Mouse (Mus musculus) myocyte (in vitro differentiated cells): ENCODE results near the gene Krcc1. TPM values are rescaled to one million over a fixed set of nuclear protein-coding genes. Genes with fewer than 3 reads are reported as not detected.

Experiments
- H3K27me3 ChIP-seq: one replicate; pipeline ENCODE4 v1.6.1; 2011; ENCODE audit not compliant: control insufficient read depth, insufficient read depth, insufficient read length
- H3K36me3 ChIP-seq: one replicate; pipeline ENCODE4 v1.6.1; 2011; ENCODE audit not compliant: control insufficient read depth, insufficient read depth
- H3K4me2 ChIP-seq: one replicate; pipeline ENCODE4 v1.6.1; 2011; ENCODE audit warnings: low read depth, control low read depth
- H3K4me3 ChIP-seq: one replicate; pipeline ENCODE4 v1.5.1; 2011; ENCODE audit warnings: mild to moderate bottlenecking, control low read depth, moderate library complexity
- H3K79me2 ChIP-seq: one replicate; pipeline ENCODE4 v1.6.1; 2011; ENCODE audit not compliant: control insufficient read depth, insufficient read depth
- H3ac ChIP-seq: one replicate; pipeline ENCODE4 v1.6.1; 2011; ENCODE audit not compliant: control insufficient read depth, insufficient read length
- CEBPB ChIP-seq: IDR thresholded peaks from 2 replicates; pipeline ENCODE4 v1.6.1; 2011; ENCODE audit warnings: mild to moderate bottlenecking, moderate library complexity; ENCODE audit not compliant: poor library complexity, insufficient read depth, severe bottlenecking
- E2F4 ChIP-seq: IDR thresholded peaks from one replicate; pipeline ENCODE4 v1.6.1; 2011; ENCODE audit warnings: mild to moderate bottlenecking, control low read depth, moderate library complexity; ENCODE audit not compliant: insufficient read depth
- MAX ChIP-seq: IDR thresholded peaks from one replicate; pipeline ENCODE4 v1.6.1; 2011; ENCODE audit warnings: low read depth, mild to moderate bottlenecking, control low read depth
- MYOD1 ChIP-seq, 3 experiments: IDR thresholded peaks; one replicate each; pipeline ENCODE4 v1.6.1; 2011; ENCODE audit warnings: control low read depth in 2 of 3, low read depth in 2 of 3, mild to moderate bottlenecking in 2 of 3, moderate library complexity in 1 of 3; ENCODE audit not compliant: insufficient read length in 2 of 3, control insufficient read depth in 1 of 3
- MYOG ChIP-seq, 3 experiments: IDR thresholded peaks; one replicate each; pipeline ENCODE4 v1.6.1; 2011; ENCODE audit warnings: control low read depth in 2 of 3, low read depth in 2 of 3, mild to moderate bottlenecking in 2 of 3; ENCODE audit not compliant: insufficient read length in 2 of 3, control insufficient read depth in 1 of 3, insufficient read depth in 1 of 3
- POLR2A ChIP-seq: IDR thresholded peaks from one replicate; pipeline ENCODE4 v1.6.1; 2011; ENCODE audit warnings: low read depth, mild to moderate bottlenecking, control low read depth, moderate library complexity; ENCODE audit not compliant: insufficient read length
- POLR2AphosphoS2 ChIP-seq: IDR thresholded peaks from one replicate; pipeline ENCODE4 v1.6.1; 2011; ENCODE audit warnings: low read depth, control low read depth; ENCODE audit not compliant: insufficient read length
- REST ChIP-seq: IDR thresholded peaks from one replicate; pipeline ENCODE4 v1.6.1; 2011; ENCODE audit warnings: mild to moderate bottlenecking, control low read depth, moderate library complexity; ENCODE audit not compliant: insufficient read depth, insufficient read length
- SRF ChIP-seq: IDR thresholded peaks from one replicate; pipeline ENCODE4 v1.6.1; 2011; ENCODE audit warnings: low read depth; ENCODE audit not compliant: control insufficient read depth, insufficient read length
- TCF12 ChIP-seq: IDR thresholded peaks from one replicate; pipeline ENCODE4 v1.6.1; 2011; ENCODE audit warnings: mild to moderate bottlenecking, control low read depth; ENCODE audit not compliant: poor library complexity, insufficient read depth, severe bottlenecking
- TCF3 ChIP-seq: IDR thresholded peaks from one replicate; pipeline ENCODE4 v1.6.1; 2011; ENCODE audit warnings: low read depth, control low read depth; ENCODE audit not compliant: insufficient read length
- USF1 ChIP-seq: IDR thresholded peaks from one replicate; pipeline ENCODE4 v1.6.1; 2011; ENCODE audit warnings: low read depth, mild to moderate bottlenecking, control low read depth, moderate library complexity
- polyA plus RNA-seq: library from polyadenylated mRNA; unstranded; fragments of >200 nt; fragmentation: generic; extraction: Trizol; gene quantifications from one replicate; pipeline ENCODE4 v1.2.1, GENCODE M21; 2012; ENCODE audit warnings: missing spikeins

Krcc1 gene
- polyA plus RNA-seq, 1 experiment: 18.6 TPM

GRCm38 (mm10) chr6:71242811-71243210 is 28.7 kb upstream of the Krcc1 start:
- no peak overlapping the region for H3ac ChIP-seq
- TF ChIP-seq CEBPB: no peak
- TF ChIP-seq REST: no peak
- TF ChIP-seq E2F4: no peak
- TF ChIP-seq POLR2A: no peak
- no peak overlapping the region for H3K4me2 ChIP-seq
- H3K4me3 ChIP-seq: no peak overlapping the region
- H3K36me3 ChIP-seq: no peaks in the 10 kb centered on the region
- no peaks in the 10 kb centered on the region for H3K27me3 ChIP-seq
- peaks cover 6% of the 10 kb centered on the region for H3K79me2 ChIP-seq

DNA sequence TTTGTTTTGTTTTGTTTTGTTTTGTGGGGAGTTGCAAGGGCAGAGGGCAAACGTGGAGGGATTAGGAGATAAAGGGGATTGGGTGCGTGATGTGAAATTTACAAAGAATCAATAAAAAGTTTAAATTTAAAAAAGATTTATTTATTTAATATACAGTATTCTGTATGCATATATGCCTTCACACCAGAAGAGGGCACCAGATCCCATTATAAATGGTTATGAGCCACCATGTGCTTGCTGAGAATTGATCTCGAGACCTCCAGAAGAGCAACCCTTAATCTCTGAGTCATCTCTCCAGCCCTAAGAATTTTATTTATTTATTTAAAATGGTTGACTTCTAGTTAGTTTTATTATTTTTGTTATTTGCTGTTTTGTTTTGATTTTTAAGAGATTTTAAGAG is 28.2 kb upstream of the Krcc1 start:
- Histone ChIP-seq H3K4me2 (no peak overlapping the region), H3K36me3 (no peaks in the 10 kb centered on the region), H3K79me2 (peaks cover 9% of the 10 kb centered on the region), H3K27me3 (no peaks in the 10 kb centered on the region), H3ac (no peak overlapping the region), H3K4me3 (no peak overlapping the region)
- TF ChIP-seq USF1 (no peak), MAX (no peak), MYOD1 (IDR thresholded peaks at IDR 0.05; ENCODE audit: control insufficient read depth in 1 of 3, insufficient read length in 2 of 3, low read depth in 2 of 3) (no peak), REST (no peak), SRF (no peak), POLR2AphosphoS2 (no peak), MYOG (IDR thresholded peaks at IDR 0.05; ENCODE audit: control insufficient read depth in 1 of 3, insufficient read depth in 1 of 3, insufficient read length in 2 of 3, low read depth in 2 of 3) (no peak), CEBPB (no peak), POLR2A (no peak), TCF12 (no peak), TCF3 (no peak)

DNA sequence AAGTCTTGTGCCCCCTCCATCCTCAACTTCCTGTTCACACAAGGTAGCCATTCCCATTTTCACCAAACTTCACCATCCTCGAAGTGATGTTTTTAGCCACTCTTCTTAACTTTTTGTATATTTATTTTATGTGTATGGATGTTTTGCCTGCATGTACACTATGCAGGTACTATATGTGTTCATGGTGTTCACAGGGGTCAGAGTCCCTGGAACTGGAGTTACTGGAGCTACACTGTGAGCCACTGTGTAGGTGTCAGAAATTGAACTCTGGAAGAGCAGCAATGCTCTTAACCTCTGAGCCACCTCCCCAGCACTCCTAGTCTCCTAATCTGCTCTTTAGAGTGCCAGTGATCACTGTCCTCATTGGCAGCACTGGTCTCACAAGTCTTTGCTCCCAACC is 23.1 kb upstream of the Krcc1 start:
- Histone ChIP-seq H3ac (no peak overlapping the region), H3K4me3 (no peak overlapping the region), H3K36me3 (no peaks in the 10 kb centered on the region), H3K27me3 (no peaks in the 10 kb centered on the region), H3K79me2 (peaks cover 16% of the 10 kb centered on the region), H3K4me2 (no peak overlapping the region)
- TF ChIP-seq REST: no peak
- no peak for TF ChIP-seq TCF12
- TF ChIP-seq MYOD1 (IDR thresholded peaks at IDR 0.05; ENCODE audit: control insufficient read depth in 1 of 3, insufficient read length in 2 of 3, low read depth in 2 of 3): no peak
- TF ChIP-seq SRF: no peak
- no peak for TF ChIP-seq E2F4
- no peak for TF ChIP-seq MYOG (IDR thresholded peaks at IDR 0.05; ENCODE audit: control insufficient read depth in 1 of 3, insufficient read depth in 1 of 3, insufficient read length in 2 of 3, low read depth in 2 of 3)
- no peak for TF ChIP-seq POLR2A
- TF ChIP-seq TCF3: no peak
- TF ChIP-seq CEBPB: no peak

GRCm38 (mm10) chr6:71249615-71250014 is 21.9 kb upstream of the Krcc1 start:
- Histone ChIP-seq H3ac (no peak overlapping the region), H3K79me2 (peaks cover 16% of the 10 kb centered on the region), H3K4me3 (no peak overlapping the region), H3K4me2 (no peak overlapping the region), H3K27me3 (no peaks in the 10 kb centered on the region), H3K36me3 (no peaks in the 10 kb centered on the region)
- TF ChIP-seq TCF3: no peak
- no peak for TF ChIP-seq MYOG (IDR thresholded peaks at IDR 0.05; ENCODE audit: control insufficient read depth in 1 of 3, insufficient read depth in 1 of 3, insufficient read length in 2 of 3, low read depth in 2 of 3)
- no peak for TF ChIP-seq MYOD1 (IDR thresholded peaks at IDR 0.05; ENCODE audit: control insufficient read depth in 1 of 3, insufficient read length in 2 of 3, low read depth in 2 of 3)
- TF ChIP-seq POLR2A: no peak
- no peak for TF ChIP-seq TCF12
- no peak for TF ChIP-seq CEBPB
- no peak for TF ChIP-seq MAX
- no peak for TF ChIP-seq USF1
- no peak for TF ChIP-seq POLR2AphosphoS2
- TF ChIP-seq REST: no peak
- no peak for TF ChIP-seq SRF
- no peak for TF ChIP-seq E2F4

DNA sequence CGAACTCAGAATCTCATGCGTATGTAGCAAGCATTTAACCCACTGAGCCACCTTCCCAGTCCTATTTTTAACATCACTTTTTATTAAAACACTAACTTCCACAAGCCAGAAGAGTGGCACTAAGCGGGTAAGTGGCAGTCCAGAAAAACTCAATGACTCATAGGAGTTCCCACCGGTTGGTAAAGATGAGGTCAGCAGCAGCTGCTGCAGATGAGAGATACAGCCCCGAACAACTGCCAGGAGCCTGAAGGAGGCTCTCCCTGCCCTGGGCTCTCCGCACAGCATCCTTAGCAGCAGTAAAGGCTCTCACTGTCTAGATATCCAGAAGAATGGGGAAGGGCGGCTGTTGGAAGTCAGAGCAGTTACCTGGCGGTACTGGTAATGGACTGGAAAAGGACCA is 20.5 kb upstream of the Krcc1 start:
- Histone ChIP-seq H3K4me2 (peak overlapping the region; percentile 10), H3ac (no peak overlapping the region), H3K27me3 (no peaks in the 10 kb centered on the region), H3K4me3 (no peak overlapping the region), H3K79me2 (peaks cover 16% of the 10 kb centered on the region), H3K36me3 (no peaks in the 10 kb centered on the region)
- TF ChIP-seq MYOG (IDR thresholded peaks at IDR 0.05; ENCODE audit: control insufficient read depth in 1 of 3, insufficient read depth in 1 of 3, insufficient read length in 2 of 3, low read depth in 2 of 3) (peak; percentile 56 to 92 (median 90)), USF1 (no peak), MYOD1 (IDR thresholded peaks at IDR 0.05; ENCODE audit: control insufficient read depth in 1 of 3, insufficient read length in 2 of 3, low read depth in 2 of 3) (peak; percentile 72 to 88 (median 85)), TCF12 (peak; percentile 68)
